Comparison of ENCODE assay signal across 13 mouse cellular contexts in genomic region chr3:38042614-38043013, GRCm38 (mm10).
A peak's percentile ranks its signal among the peaks of the same experiment; 100 is the strongest.
DNase-seq lines count a peak whose midpoint lies in the region; ATAC-seq and TF ChIP-seq lines count a peak whose summit lies in the region.
"Had no signal": no experiment of that assay in that cellular context is flagged by ENCODE, and none has a peak within 500 bp of the region (broad histone marks: within the 10 kb centered on the region; RNA-seq: fewer than 3 reads in every experiment).

No protein-coding gene starts in this region.

- H3K4me2 ChIP-seq in kidney, postnatal 0 days (ENCODE audit: low read length) = no peak overlapping the region
- H3K4me2 ChIP-seq: limb, embryonic 12.5 days had no signal

- no peak for ATAC-seq in kidney, postnatal 0 days (replicated peaks; ENCODE audit: low FRiP score, low read depth)

- WGBS in heart, embryonic 10.5 days = 18% methylated on average over 6 of the region's 6 CpGs
- 41% methylated on average over 6 of the region's 6 CpGs for WGBS in embryonic facial prominence, embryonic 10.5 days
- WGBS in kidney, postnatal 0 days = 49% methylated on average over 6 of the region's 6 CpGs

- peak overlapping the region; percentile 62; the same call in 1 of the 2 replicates for H3K27ac ChIP-seq in heart, embryonic 10.5 days
- H3K27ac ChIP-seq in embryonic facial prominence, embryonic 10.5 days (replicated peaks) = no peak overlapping the region
- H3K27ac ChIP-seq in kidney, postnatal 0 days = no peak overlapping the region
- H3K27ac ChIP-seq: limb, embryonic 12.5 days had no signal

- intact Hi-C loops in heart, postnatal 25 days (cut with DNase I) = no loop called here

- H3K4me3 ChIP-seq in heart, embryonic 10.5 days = no peak overlapping the region; the same call in 1 of the 2 replicates
- no peak overlapping the region for H3K4me3 ChIP-seq in embryonic facial prominence, embryonic 10.5 days
- H3K4me3 ChIP-seq in kidney, postnatal 0 days (replicated peaks; ENCODE audit: low read depth, low read length) = no peak overlapping the region
- H3K4me3 ChIP-seq: erythroblast, embryonic 14.5 days; limb, embryonic 12.5 days; megakaryocyte, embryonic 14.5 days had no signal

- DNase-seq in heart, embryonic 10.5 days (ENCODE audit: low spot score) = peak; percentile 90
- DNase-seq in heart, postnatal 25 days (ENCODE audit: low spot score) = no peak
- peak; percentile 86 for DNase-seq in Muller cell, postnatal 12 days (ENCODE audit: inconsistent ontology term)
- peak; percentile 16 for DNase-seq in embryonic facial prominence, embryonic 10.5 days (ENCODE audit: low spot score)
- peak; percentile 69 for DNase-seq in kidney, postnatal 0 days (ENCODE audit: low spot score)
- no peak for DNase-seq in gastrocnemius, adult 18-20 months (ENCODE audit: low spot score)
- no peak for DNase-seq in spleen, postnatal 14 days (ENCODE audit: low spot score in 2 of 2)
- no peak for DNase-seq in layer of hippocampus, postnatal 10 days (ENCODE audit: low spot score in 2 of 2)
- DNase-seq: cerebellum, adult 2 months; thymus, adult 18-20 months had no signal

- no peaks in the 10 kb centered on the region; the same call in 1 of the 2 replicates for H3K27me3 ChIP-seq in heart, embryonic 10.5 days (ENCODE audit: insufficient read depth, poor library complexity, severe bottlenecking)
- no peaks in the 10 kb centered on the region for H3K27me3 ChIP-seq in embryonic facial prominence, embryonic 10.5 days (replicated peaks; ENCODE audit: low read depth, poor library complexity, severe bottlenecking)
- H3K27me3 ChIP-seq in kidney, postnatal 0 days (ENCODE audit: insufficient read depth, low read length) = no peaks in the 10 kb centered on the region
- H3K27me3 ChIP-seq: limb, embryonic 12.5 days; megakaryocyte, embryonic 14.5 days had no signal

- no peaks in the 10 kb centered on the region for H3K9me3 ChIP-seq in heart, embryonic 10.5 days
- no peaks in the 10 kb centered on the region for H3K9me3 ChIP-seq in embryonic facial prominence, embryonic 10.5 days
- no peaks in the 10 kb centered on the region for H3K9me3 ChIP-seq in kidney, postnatal 0 days (replicated peaks; ENCODE audit: low read length)
- H3K9me3 ChIP-seq: limb, embryonic 12.5 days; megakaryocyte, embryonic 14.5 days had no signal

- peaks cover 19% of the 10 kb centered on the region for H3K4me1 ChIP-seq in heart, embryonic 10.5 days
- H3K4me1 ChIP-seq in embryonic facial prominence, embryonic 10.5 days = peaks cover 22% of the 10 kb centered on the region
- H3K4me1 ChIP-seq in kidney, postnatal 0 days (replicated peaks; ENCODE audit: insufficient read depth, low read length) = peaks cover 7% of the 10 kb centered on the region; the same call in 1 of the 2 replicates

- no peak for TF ChIP-seq CTCF in kidney, postnatal 0 days (IDR thresholded peaks at IDR 0.05; ENCODE audit: low read depth)

- H3K36me3 ChIP-seq in heart, embryonic 10.5 days = no peaks in the 10 kb centered on the region
- no peaks in the 10 kb centered on the region for H3K36me3 ChIP-seq in embryonic facial prominence, embryonic 10.5 days (replicated peaks)
- no peaks in the 10 kb centered on the region for H3K36me3 ChIP-seq in kidney, postnatal 0 days (ENCODE audit: insufficient read depth, low read length)
- H3K36me3 ChIP-seq: limb, embryonic 12.5 days had no signal

- no peak overlapping the region for H3K9ac ChIP-seq in kidney, postnatal 0 days (ENCODE audit: low read depth, low read length)
- H3K9ac ChIP-seq: limb, embryonic 12.5 days had no signal

Comparison
In these comparisons a context has a peak if more than half of its experiments do, and no peak if none do; other contexts are left out.
1. DNase-seq: peak in heart, embryonic 10.5 days (single experiment), Muller cell, postnatal 12 days (single experiment), embryonic facial prominence, embryonic 10.5 days (single experiment) and kidney, postnatal 0 days (single experiment); none in heart, postnatal 25 days (single experiment), gastrocnemius, adult 18-20 months (single experiment), spleen, postnatal 14 days (0 of 2) and layer of hippocampus, postnatal 10 days (0 of 2).